Mouse (Mus musculus) embryonic facial prominence, embryonic 10.5 days (tissue): ENCODE results near the gene Megf8. TPM values are rescaled to one million over a fixed set of nuclear protein-coding genes. Genes with fewer than 3 reads are reported as not detected.

Experiments used
- DNase-seq: peaks from one replicate; pipeline ENCODE4 v3.0.0-alpha.2; 2017; ENCODE audit warnings: low spot score
- H3K27ac ChIP-seq: fragments of 300-500 bp; sonication (generic); replicated peaks from 2 replicates; pipeline ENCODE4 v1.5.1; 2016; ENCODE audit warnings: mild to moderate bottlenecking
- H3K27me3 ChIP-seq: fragments of 300-500 bp; sonication (generic); replicated peaks from 2 replicates; pipeline ENCODE4 v1.6.1; 2016; ENCODE audit warnings: low read depth, mild to moderate bottlenecking; ENCODE audit not compliant: poor library complexity, severe bottlenecking
- H3K36me3 ChIP-seq: fragments of 300-500 bp; sonication (generic); replicated peaks from 2 replicates; pipeline ENCODE4 v1.6.1; 2016; ENCODE audit warnings: mild to moderate bottlenecking, moderate library complexity
- H3K4me1 ChIP-seq: fragments of 300-500 bp; sonication (generic); 2 replicates; pipeline ENCODE4 v1.6.1; 2016
- H3K4me3 ChIP-seq: fragments of 300-500 bp; sonication (generic); 2 replicates; pipeline ENCODE4 v1.5.1; 2016; ENCODE audit warnings: mild to moderate bottlenecking, moderate library complexity
- H3K9me3 ChIP-seq: fragments of 300-500 bp; sonication (generic); 2 replicates; pipeline ENCODE4 v1.6.1; 2016; ENCODE audit warnings: mild to moderate bottlenecking
- WGBS: fragments of 180-500 bp; shearing (Covaris S2); methylation state at CpG from one replicate; pipeline ENCODE4 v1.1.7; 2016; 5-methylcytosine and 5-hydroxymethylcytosine counted together
- polyA plus RNA-seq: library from polyadenylated mRNA; unstranded; fragments of >200 nt; fragmentation: Nextera tagmentation; extraction: Ambion mirVana; gene quantifications from 2 replicates; pipeline ENCODE4 v1.2.1, GENCODE M21; 2016

Megf8 gene
- polyA plus RNA-seq, 1 experiment from 2014 or later = 17.6 TPM

DNA sequence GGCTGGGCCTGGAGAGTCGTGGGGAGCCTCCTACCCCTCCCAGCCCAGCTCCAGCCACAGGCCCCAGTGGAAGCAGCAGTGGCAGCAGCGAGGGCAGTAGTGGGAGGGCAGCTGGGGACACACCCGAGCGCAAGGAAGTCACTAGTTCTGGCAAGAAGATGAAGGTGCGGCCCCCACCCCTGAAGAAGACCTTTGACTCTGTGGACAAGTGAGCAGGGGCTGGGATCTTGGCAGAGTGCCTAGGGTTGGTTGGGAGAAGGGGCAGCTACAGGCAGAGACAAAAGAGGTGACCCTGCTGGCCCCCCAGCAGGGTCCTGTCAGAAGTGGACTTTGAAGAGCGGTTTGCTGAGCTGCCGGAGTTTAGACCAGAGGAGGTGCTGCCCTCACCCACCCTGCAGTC, 24.9 kb upstream of the Megf8 start:
- Histone ChIP-seq H3K4me1 (peaks cover 11% of the 10 kb centered on the region), H3K27me3 (no peaks in the 10 kb centered on the region), H3K36me3 (peaks cover 92% of the 10 kb centered on the region), H3K27ac (no peak overlapping the region), H3K9me3 (no peaks in the 10 kb centered on the region; the same call in 1 of the 2 replicates), H3K4me3 (no peak overlapping the region; the same call in 1 of the 2 replicates)
- DNase-seq = no peak
- 77% methylated on average over 7 of the region's 7 CpGs for WGBS

DNA sequence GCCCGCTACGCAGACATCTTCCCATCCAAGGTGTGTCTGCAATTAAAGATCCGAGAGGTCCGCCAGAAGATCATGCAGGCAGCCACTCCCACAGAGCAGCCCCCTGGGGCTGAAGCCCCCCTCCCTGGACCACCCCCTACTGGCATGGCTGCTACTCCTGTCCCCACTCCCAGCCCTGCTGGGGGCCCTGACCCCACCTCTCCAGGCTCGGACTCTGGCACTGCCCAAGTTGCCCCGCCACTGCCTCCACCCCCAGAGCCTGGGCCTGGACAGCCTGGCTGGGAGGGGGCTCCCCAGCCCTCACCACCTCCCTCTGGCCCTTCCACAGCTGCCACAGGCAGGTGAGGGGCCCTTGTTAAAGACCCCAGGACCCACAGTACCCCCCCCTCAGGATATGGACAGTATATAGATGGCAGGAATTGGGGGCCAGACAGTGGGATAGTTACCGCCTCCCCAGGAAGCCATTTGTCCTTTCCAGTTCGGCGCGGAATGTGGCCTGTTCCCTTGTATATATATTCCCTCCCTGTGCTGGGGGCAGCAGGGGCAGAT, 23.7 kb upstream of the Megf8 start:
- no peak overlapping the region for H3K27ac ChIP-seq
- WGBS = 81% methylated on average over 10 of the region's 10 CpGs
- H3K9me3 ChIP-seq = no peaks in the 10 kb centered on the region; the same call in 1 of the 2 replicates
- DNase-seq = no peak
- peak overlapping the region; percentile 17; the same call in 1 of the 2 replicates for H3K4me3 ChIP-seq
- no peaks in the 10 kb centered on the region for H3K27me3 ChIP-seq
- H3K4me1 ChIP-seq = peaks cover 15% of the 10 kb centered on the region
- H3K36me3 ChIP-seq = peaks cover 80% of the 10 kb centered on the region

DNA sequence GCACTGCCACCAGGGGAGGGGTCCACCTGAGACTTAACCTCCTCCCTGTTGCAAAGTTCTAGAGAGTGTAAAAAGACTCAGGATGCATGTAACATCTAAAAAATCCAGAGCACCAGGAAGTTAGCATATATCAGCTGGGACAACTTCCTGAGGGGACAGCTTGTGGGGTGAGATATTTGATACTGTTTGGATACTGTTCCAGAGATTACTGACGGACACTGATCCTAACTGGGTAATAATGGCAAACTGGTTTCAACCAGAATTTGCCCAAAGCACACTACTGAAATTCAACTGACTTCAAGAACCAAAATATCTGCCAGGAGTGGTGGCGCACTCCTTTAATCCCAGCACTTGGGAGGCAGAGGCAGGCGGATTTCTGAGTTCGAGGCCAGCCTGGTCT, 22.5 kb upstream of the Megf8 start:
- H3K4me3 ChIP-seq = no peak overlapping the region
- no peaks in the 10 kb centered on the region; the same call in 1 of the 2 replicates for H3K9me3 ChIP-seq
- DNase-seq = no peak
- peaks cover 18% of the 10 kb centered on the region for H3K4me1 ChIP-seq
- peaks cover 68% of the 10 kb centered on the region for H3K36me3 ChIP-seq
- no peaks in the 10 kb centered on the region for H3K27me3 ChIP-seq
- no peak overlapping the region for H3K27ac ChIP-seq
- 89% methylated on average over 4 of the region's 4 CpGs for WGBS

DNA sequence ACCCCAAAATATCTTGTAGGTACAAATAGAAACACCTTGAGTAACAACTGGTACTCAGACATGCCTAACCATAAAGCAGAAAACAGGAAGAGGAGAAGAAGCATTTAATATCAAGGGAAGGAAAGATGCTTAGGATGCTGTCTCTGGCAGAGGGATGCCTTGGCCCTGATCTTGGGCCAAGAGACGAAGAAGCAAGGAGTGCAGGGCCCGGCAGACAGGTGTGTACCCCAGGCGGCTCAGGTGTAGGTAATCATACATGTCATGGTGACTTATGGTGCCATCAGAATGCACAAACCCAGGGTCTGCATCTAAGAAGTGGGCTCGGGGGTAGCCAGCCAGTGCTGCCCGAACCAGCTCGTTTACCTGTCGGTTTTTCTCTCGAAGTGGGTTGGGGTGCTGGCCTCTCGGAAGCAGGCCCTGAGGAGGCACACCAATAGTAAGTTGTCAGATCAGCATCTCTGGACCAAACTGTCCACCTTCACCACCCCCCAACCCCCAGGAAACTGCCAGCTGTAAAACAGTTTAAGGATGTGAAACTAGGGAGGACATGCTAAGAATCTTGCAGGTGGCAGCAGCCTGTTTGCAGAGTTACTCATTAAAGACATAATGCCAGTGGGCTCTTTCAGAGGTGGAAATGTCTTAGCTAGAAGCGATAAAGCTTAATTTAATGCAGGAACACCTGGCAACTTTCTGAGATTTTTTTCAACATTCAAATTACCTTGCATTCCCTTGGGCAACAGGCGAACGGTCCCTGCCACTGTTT, 21.8 kb upstream of the Megf8 start:
- WGBS = 91% methylated on average over 12 of the region's 12 CpGs
- no peak for DNase-seq
- H3K4me3 ChIP-seq = 0 out of 2 replicates have a peak overlapping the region, but pooled peaks have one; percentile 95
- H3K4me1 ChIP-seq = peaks cover 18% of the 10 kb centered on the region
- no peaks in the 10 kb centered on the region for H3K27me3 ChIP-seq
- no peak overlapping the region for H3K27ac ChIP-seq
- H3K9me3 ChIP-seq = no peaks in the 10 kb centered on the region
- H3K36me3 ChIP-seq = peaks cover 62% of the 10 kb centered on the region

DNA sequence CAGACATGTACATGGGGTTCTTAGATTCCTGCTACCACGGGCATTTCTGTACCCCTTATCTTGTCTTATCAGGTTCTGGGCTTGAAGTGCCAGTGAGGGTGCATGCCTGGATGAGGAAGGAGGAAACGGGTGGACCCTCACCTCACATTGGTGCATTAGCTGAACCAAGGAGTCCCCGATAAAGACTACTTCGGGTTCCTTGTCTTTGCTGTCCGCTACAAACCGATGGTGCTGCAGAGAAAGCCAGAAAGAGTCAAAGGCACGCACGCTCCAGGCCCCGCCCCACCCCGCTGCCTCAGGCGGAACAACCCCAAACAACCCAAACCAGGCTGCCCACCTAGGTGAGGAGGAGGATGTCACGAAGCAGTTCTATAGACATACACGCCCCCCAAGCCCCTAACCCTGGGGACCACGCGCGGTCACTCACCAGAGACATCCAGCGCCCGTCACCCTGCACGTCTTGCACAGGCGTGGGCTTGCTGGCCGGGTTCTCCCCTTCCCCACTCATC, 20.0 kb upstream of the Megf8 start:
- peak overlapping the region; percentile 95 for H3K4me3 ChIP-seq
- peak overlapping the region; percentile 93 for H3K27ac ChIP-seq
- H3K27me3 ChIP-seq = no peaks in the 10 kb centered on the region
- peaks cover 43% of the 10 kb centered on the region for H3K36me3 ChIP-seq
- peak; percentile 72 for DNase-seq
- peaks cover 23% of the 10 kb centered on the region for H3K4me1 ChIP-seq
- 2% methylated on average over 21 of the region's 21 CpGs for WGBS
- H3K9me3 ChIP-seq = no peaks in the 10 kb centered on the region

DNA sequence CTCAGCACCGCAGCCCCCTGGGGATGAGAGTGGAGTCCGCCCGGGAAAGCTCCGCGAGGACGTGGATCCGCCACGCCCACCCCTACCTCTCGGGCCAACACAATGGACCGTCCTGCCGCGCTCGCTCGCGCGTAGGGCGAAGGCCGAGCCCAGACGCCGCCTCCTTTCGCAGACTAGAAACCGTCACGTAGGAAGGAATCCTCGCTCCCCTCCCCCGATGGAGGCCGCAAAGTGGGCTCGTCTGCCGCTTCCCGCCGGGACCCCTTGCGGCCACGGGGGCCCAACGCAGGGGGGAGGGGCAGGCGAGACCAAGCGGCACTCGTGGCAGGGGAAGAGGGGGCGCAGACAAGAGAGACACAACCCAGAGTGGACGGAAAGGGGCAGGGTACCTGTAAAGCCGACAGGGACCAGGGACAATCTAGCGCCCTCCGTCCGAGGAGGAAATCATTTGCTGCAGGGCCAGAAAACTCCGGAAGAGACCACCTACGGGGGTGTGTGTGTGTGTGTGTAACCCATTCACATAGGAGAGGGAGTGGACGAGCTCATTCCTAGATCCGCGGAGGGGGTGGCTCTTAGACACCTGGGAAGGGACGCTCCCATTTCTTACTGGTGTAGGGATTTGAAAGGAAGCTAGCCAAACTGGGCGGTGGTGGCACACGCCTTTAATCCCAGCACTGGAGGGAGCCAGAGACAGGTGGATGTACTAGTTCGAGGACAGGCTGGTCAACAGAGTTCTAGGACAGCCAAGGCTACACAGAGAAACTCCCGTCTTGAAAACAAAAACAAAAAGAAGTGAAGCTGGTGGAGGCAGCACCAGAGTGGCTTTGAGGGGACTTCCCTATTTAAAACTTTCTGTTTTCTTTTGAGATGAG, 19.3 kb upstream of the Megf8 start, which contains the start of gene Pafah1b3:
Gene Pafah1b3, minus strand, starts transcription at position 533 of the 872 bp plus-strand sequence.
- Histone ChIP-seq H3K27ac (peak within 1 kb of the TSS; percentile 93), H3K27me3 (peaks cover 1% of the 10 kb centered on the region; the same call in 1 of the 2 replicates), H3K4me1 (peaks cover 23% of the 10 kb centered on the region), H3K9me3 (no peaks in the 10 kb centered on the region), H3K4me3 (peak within 1 kb of the TSS; percentile 95), H3K36me3 (peaks cover 36% of the 10 kb centered on the region)
- under 1% methylated on average over 52 of the region's 52 CpGs for WGBS
- DNase-seq = peak; percentile 93

DNA sequence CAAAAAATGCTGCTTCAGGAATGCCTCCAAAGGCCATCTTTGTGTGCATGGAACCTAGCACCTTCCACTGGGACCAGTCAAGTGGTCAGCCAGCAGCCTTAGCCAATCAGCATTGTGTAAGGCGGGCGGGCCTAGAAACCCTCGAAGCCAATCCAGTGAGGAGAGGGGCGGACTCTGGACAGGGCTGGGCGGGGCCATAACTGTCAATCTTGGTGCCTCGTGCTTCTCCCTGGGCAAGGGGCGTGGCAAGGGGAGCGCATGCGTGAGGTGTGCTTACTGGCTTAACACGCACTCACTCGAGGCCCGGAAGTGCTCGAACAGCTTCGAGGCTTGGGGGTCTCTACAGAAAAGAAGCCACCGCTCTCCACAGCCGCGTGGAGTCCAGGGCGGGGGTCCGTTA, 15.9 kb upstream of the Megf8 start, which contains the start of gene Prr19:
Gene Prr19, plus strand, starts transcription at position 349 of the 400 bp plus-strand sequence.
- Histone ChIP-seq H3K27ac (no peak within 1 kb of the TSS), H3K27me3 (peaks cover 27% of the 10 kb centered on the region), H3K9me3 (no peaks in the 10 kb centered on the region), H3K4me1 (peaks cover 29% of the 10 kb centered on the region), H3K4me3 (0 out of 2 replicates have a peak within 1 kb of the TSS, but pooled peaks have one; percentile 16), H3K36me3 (peaks cover 3% of the 10 kb centered on the region)
- peak; percentile 80 for DNase-seq
- 63% methylated on average over 19 of the region's 19 CpGs for whole genome bisulfite sequencing

DNA sequence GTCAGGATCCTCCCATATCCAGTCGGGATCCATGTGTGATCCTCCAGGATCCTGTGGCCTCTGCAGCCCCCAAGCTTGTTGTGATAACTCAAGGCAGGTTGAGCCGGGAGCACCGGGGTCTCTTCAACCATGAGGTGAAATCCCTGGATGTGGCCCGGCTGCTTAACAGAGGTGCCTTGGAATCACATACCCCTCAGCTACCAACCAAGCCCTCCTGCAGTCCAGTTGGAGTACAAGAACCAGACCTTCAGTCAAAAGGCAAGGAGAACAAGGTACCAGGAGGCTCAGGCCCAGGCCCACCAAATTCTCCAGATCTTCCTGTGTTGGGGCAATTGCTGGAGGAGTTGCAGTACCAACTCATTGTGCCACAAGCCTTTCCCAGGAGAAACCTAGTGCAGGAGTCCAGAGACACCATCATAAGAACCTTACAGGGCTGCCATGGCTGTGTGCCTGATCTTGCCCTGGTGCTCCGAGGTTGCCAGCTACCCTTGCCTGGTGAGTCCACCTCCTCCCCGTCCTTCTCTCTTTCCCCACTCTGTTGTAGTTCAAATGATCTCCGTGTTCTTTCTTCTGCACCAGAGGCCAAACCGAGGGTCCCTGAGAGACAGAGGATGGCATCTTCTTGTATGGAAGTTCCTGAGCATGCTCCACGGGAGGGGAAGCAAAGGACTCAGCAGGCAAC, 13.8 kb upstream of the Megf8 start:
- Histone ChIP-seq H3K27ac (no peak overlapping the region), H3K27me3 (peaks cover 47% of the 10 kb centered on the region), H3K4me1 (peaks cover 24% of the 10 kb centered on the region), H3K36me3 (no peaks in the 10 kb centered on the region), H3K4me3 (no peak overlapping the region), H3K9me3 (no peaks in the 10 kb centered on the region)
- no peak for DNase-seq
- WGBS = 73% methylated on average over 9 of the region's 9 CpGs

DNA sequence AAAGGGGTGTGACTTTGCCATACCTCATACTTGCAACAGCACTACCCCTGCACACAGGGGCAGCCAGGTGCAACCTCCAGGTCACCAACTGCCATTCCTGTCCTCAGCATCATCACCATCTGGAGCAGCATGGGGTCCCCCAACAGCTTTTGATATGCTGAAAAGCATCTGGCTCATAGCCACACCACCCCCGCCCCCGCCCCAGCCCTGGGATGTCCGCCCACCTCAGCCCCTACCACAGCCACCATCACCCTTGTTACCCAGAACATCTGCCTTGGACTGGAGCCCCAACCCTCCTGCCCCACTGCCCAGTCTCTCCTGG, 13.3 kb upstream of the Megf8 start:
- Histone ChIP-seq H3K4me3 (no peak overlapping the region), H3K9me3 (no peaks in the 10 kb centered on the region), H3K27ac (no peak overlapping the region), H3K4me1 (peaks cover 19% of the 10 kb centered on the region), H3K36me3 (no peaks in the 10 kb centered on the region), H3K27me3 (peaks cover 51% of the 10 kb centered on the region)
- no peak for DNase-seq
- WGBS = 82% methylated on average over 3 of the region's 3 CpGs

DNA sequence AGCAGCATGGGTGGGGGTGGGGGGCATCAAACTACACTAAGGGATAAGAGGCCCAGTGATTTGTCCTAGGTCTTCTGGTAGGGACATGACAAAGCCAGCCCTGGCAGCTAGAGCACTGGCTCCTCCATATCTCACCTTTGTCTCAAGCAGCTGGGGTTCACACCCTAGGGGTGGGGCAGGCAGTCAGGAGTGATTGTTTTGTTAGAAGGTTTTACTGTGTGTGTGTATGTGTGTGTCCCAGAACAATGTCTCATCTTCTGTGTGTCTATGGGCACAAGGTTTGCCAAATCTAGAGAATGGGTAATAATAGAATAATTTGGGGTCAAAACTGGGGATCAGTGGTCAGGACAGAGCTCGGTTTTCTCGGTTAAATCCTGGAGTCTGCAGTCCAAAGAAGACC, 11.5 kb upstream of the Megf8 start:
- peaks cover 63% of the 10 kb centered on the region for H3K27me3 ChIP-seq
- under 1% methylated on average over 2 of the region's 2 CpGs for WGBS
- no peak for DNase-seq

DNA sequence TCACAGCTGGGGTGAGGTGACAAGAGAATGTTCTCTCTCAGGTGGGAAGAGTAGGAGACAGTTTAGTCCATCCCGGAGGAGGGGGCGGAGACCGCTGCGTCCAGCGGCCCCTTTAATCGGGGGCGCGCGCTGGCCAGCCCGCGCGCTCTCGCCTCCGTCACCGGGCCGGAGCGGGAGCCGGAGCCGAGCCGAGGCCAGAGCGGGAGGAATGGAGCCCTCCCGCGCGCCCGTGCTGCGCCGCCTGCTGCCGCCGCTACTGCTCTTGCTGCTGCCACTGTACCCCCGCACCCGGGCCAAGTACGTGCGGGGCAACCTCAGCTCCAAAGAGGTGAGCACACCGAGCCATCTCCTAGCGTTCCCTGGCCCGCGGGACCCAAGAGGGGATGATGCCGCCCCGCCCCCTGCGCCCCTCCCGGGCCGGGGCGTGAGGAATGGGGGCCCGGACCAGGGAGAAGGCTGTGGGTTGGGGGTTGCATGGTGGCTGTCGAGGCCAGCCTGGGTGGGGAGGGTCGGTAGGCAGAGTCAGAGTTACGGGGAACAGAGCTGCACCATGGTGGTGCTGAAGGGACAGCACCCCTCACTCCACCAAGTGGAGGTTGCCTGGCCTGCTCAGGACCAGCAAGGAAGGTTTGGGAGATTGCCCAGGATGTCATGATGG, 10.9 kb upstream of the Megf8 start, which contains the start of gene Tmem145:
Gene Tmem145, plus strand, starts transcription at position 151 of the 658 bp plus-strand sequence.
- H3K27ac ChIP-seq = peak within 1 kb of the TSS; percentile 63
- H3K36me3 ChIP-seq = no peaks in the 10 kb centered on the region
- peak; percentile 85 for DNase-seq
- peaks cover 18% of the 10 kb centered on the region for H3K4me1 ChIP-seq
- H3K9me3 ChIP-seq = no peaks in the 10 kb centered on the region
- under 1% methylated on average over 47 of the region's 47 CpGs for WGBS
- peaks cover 68% of the 10 kb centered on the region for H3K27me3 ChIP-seq
- peak within 1 kb of the TSS; percentile 69 for H3K4me3 ChIP-seq

More for the DNA sequence above, 11.5 kb upstream of the Megf8 start:
- Histone ChIP-seq H3K27ac (no peak overlapping the region), H3K4me3 (peak overlapping the region; percentile 69), H3K4me1 (peaks cover 19% of the 10 kb centered on the region), H3K9me3 (no peaks in the 10 kb centered on the region), H3K36me3 (no peaks in the 10 kb centered on the region)
